Mouse (Mus musculus): ENCODE results near the gene Axin2. TPM values are rescaled to one million over a fixed set of nuclear protein-coding genes. Genes with fewer than 3 reads are reported as not detected.
A peak's percentile ranks its signal among the peaks of the same experiment; 100 is the strongest.

The Axin2 gene
- polyA plus RNA-seq, 1 experiment from 2014 or later: 2.7 TPM

GRCm38 (mm10) chr11:108959196-108959595 lies 39.0 kb downstream of the Axin2 start:
- WGBS: 49% methylated on average over 5 of the region's 5 CpGs
- Histone ChIP-seq H3K36me3 (ENCODE audit: control insufficient read depth, insufficient read depth, low read length) (no peaks in the 10 kb centered on the region), H3K4me1 (replicated peaks; ENCODE audit: control insufficient read depth, insufficient read depth) (no peaks in the 10 kb centered on the region), H3K27me3 (ENCODE audit: control insufficient read depth, insufficient read depth, low read length) (no peaks in the 10 kb centered on the region), H3K4me3 (ENCODE audit: low read depth, low read length) (no peak overlapping the region), H3K27ac (replicated peaks) (no peak overlapping the region), H3K9me3 (ENCODE audit: control insufficient read depth, low read length) (no peaks in the 10 kb centered on the region), H3K9ac (ENCODE audit: low read length) (no peak overlapping the region), H3K4me2 (replicated peaks; ENCODE audit: low read depth) (no peak overlapping the region)
- ATAC-seq (ENCODE audit: low FRiP score, low TSS enrichment): no peak
- no peak for TF ChIP-seq CTCF (IDR thresholded peaks at IDR 0.05; ENCODE audit: low read depth)
- no peak for TF ChIP-seq EP300 (optimal IDR thresholded peaks at IDR 0.05)
- DNase-seq (ENCODE audit: low spot score): no peak

GRCm38 (mm10) chr11:108961651-108962065 lies 41.5 kb downstream of the Axin2 start:
- WGBS: 7% methylated on average over 11 of the region's 11 CpGs
- no peak for DNase-seq (ENCODE audit: low spot score)

GRCm38 (mm10) chr11:108963476-108964232 lies 43.5 kb downstream of the Axin2 start:
- no peak for ATAC-seq (ENCODE audit: low FRiP score, low TSS enrichment)
- TF ChIP-seq EP300 (optimal IDR thresholded peaks at IDR 0.05) (no peak), CTCF (IDR thresholded peaks at IDR 0.05; ENCODE audit: low read depth) (no peak)
- H3K9ac ChIP-seq (ENCODE audit: low read length): no peak overlapping the region
- H3K4me2 ChIP-seq (replicated peaks; ENCODE audit: low read depth): no peak overlapping the region
- 47% methylated on average over 15 of the region's 15 CpGs for WGBS
- no peaks in the 10 kb centered on the region for H3K36me3 ChIP-seq (ENCODE audit: control insufficient read depth, insufficient read depth, low read length)
- no peak overlapping the region for H3K4me3 ChIP-seq (ENCODE audit: low read depth, low read length)
- no peaks in the 10 kb centered on the region for H3K9me3 ChIP-seq (ENCODE audit: control insufficient read depth, low read length)
- DNase-seq (ENCODE audit: low spot score): no peak
- H3K27me3 ChIP-seq (ENCODE audit: control insufficient read depth, insufficient read depth, low read length): no peaks in the 10 kb centered on the region
- H3K4me1 ChIP-seq (replicated peaks; ENCODE audit: control insufficient read depth, insufficient read depth): no peaks in the 10 kb centered on the region
- no peak overlapping the region for H3K27ac ChIP-seq (replicated peaks)

More at GRCm38 (mm10) chr11:108961651-108962065, 41.5 kb downstream of the Axin2 start:
- H3K27ac ChIP-seq (replicated peaks): no peak overlapping the region; the same call in 1 of the 2 replicates
- H3K4me1 ChIP-seq (replicated peaks; ENCODE audit: control insufficient read depth, insufficient read depth): no peaks in the 10 kb centered on the region
- H3K4me3 ChIP-seq (ENCODE audit: low read depth, low read length): no peak overlapping the region
- H3K9ac ChIP-seq (ENCODE audit: low read length): no peak overlapping the region
- H3K9me3 ChIP-seq (ENCODE audit: control insufficient read depth, low read length): no peaks in the 10 kb centered on the region
- no peaks in the 10 kb centered on the region for H3K27me3 ChIP-seq (ENCODE audit: control insufficient read depth, insufficient read depth, low read length)
- no peak for ATAC-seq (ENCODE audit: low FRiP score, low TSS enrichment)
- no peaks in the 10 kb centered on the region for H3K36me3 ChIP-seq (ENCODE audit: control insufficient read depth, insufficient read depth, low read length)
- H3K4me2 ChIP-seq (replicated peaks; ENCODE audit: low read depth): peak overlapping the region; percentile 8; the same call in 1 of the 2 replicates
- TF ChIP-seq EP300 (optimal IDR thresholded peaks at IDR 0.05) (no peak), CTCF (IDR thresholded peaks at IDR 0.05; ENCODE audit: low read depth) (no peak)

- Histone ChIP-seq H3K4me3 (ENCODE audit: low read depth, low read length) (no peak overlapping the region), H3K36me3 (ENCODE audit: control insufficient read depth, insufficient read depth, low read length) (no peaks in the 10 kb centered on the region), H3K4me1 (replicated peaks; ENCODE audit: control insufficient read depth, insufficient read depth) (no peaks in the 10 kb centered on the region), H3K9me3 (ENCODE audit: control insufficient read depth, low read length) (no peaks in the 10 kb centered on the region), H3K27ac (replicated peaks) (no peak overlapping the region), H3K27me3 (ENCODE audit: control insufficient read depth, insufficient read depth, low read length) (no peaks in the 10 kb centered on the region), H3K4me2 (replicated peaks; ENCODE audit: low read depth) (no peak overlapping the region), H3K9ac (ENCODE audit: low read length) (no peak overlapping the region)
- no peak for ATAC-seq (ENCODE audit: low FRiP score, low TSS enrichment)
- WGBS: 23% methylated on average over 6 of the region's 6 CpGs
- TF ChIP-seq CTCF (IDR thresholded peaks at IDR 0.05; ENCODE audit: low read depth) (no peak), EP300 (optimal IDR thresholded peaks at IDR 0.05) (no peak)
- DNase-seq (ENCODE audit: low spot score): no peak
These were observed 45.6 kb downstream of the Axin2 start for GRCm38 (mm10) chr11:108965740-108966139.

GRCm38 (mm10) chr11:108973459-108973858 lies 53.3 kb downstream of the Axin2 start:
- TF ChIP-seq EP300 (optimal IDR thresholded peaks at IDR 0.05): no peak
- no peak for TF ChIP-seq CTCF (IDR thresholded peaks at IDR 0.05; ENCODE audit: low read depth)
- ATAC-seq (ENCODE audit: low FRiP score, low TSS enrichment) (no peak), DNase-seq (ENCODE audit: low spot score) (no peak)
- no peaks in the 10 kb centered on the region for H3K36me3 ChIP-seq (ENCODE audit: control insufficient read depth, insufficient read depth, low read length)
- 65% methylated on average over 4 of the region's 4 CpGs for WGBS
- no peaks in the 10 kb centered on the region for H3K9me3 ChIP-seq (ENCODE audit: control insufficient read depth, low read length)
- H3K4me2 ChIP-seq (replicated peaks; ENCODE audit: low read depth): no peak overlapping the region
- 0 out of 2 replicates have a peak, but pooled peaks cover 2% of the 10 kb centered on the region for H3K4me1 ChIP-seq (replicated peaks; ENCODE audit: control insufficient read depth, insufficient read depth)
- H3K4me3 ChIP-seq (ENCODE audit: low read depth, low read length): no peak overlapping the region
- H3K27ac ChIP-seq (replicated peaks): no peak overlapping the region
- no peaks in the 10 kb centered on the region for H3K27me3 ChIP-seq (ENCODE audit: control insufficient read depth, insufficient read depth, low read length)
- H3K9ac ChIP-seq (ENCODE audit: low read length): no peak overlapping the region

GRCm38 (mm10) chr11:108973866-108974265 lies 53.7 kb downstream of the Axin2 start:
- TF ChIP-seq EP300 (optimal IDR thresholded peaks at IDR 0.05) (no peak), CTCF (IDR thresholded peaks at IDR 0.05; ENCODE audit: low read depth) (no peak)
- ATAC-seq (ENCODE audit: low FRiP score, low TSS enrichment): no peak
- H3K4me1 ChIP-seq (replicated peaks; ENCODE audit: control insufficient read depth, insufficient read depth): 0 out of 2 replicates have a peak, but pooled peaks cover 2% of the 10 kb centered on the region
- no peak overlapping the region for H3K4me2 ChIP-seq (replicated peaks; ENCODE audit: low read depth)
- H3K36me3 ChIP-seq (ENCODE audit: control insufficient read depth, insufficient read depth, low read length): no peaks in the 10 kb centered on the region
- 0 out of 2 replicates have a peak overlapping the region, but pooled peaks have one; percentile 58 for H3K27ac ChIP-seq (replicated peaks)
- no peaks in the 10 kb centered on the region for H3K27me3 ChIP-seq (ENCODE audit: control insufficient read depth, insufficient read depth, low read length)
- H3K4me3 ChIP-seq (ENCODE audit: low read depth, low read length): no peak overlapping the region
- no peak overlapping the region for H3K9ac ChIP-seq (ENCODE audit: low read length)
- H3K9me3 ChIP-seq (ENCODE audit: control insufficient read depth, low read length): no peaks in the 10 kb centered on the region
- no peak for DNase-seq (ENCODE audit: low spot score)
- 51% methylated on average over 5 of the region's 5 CpGs for WGBS
